Mouse (Mus musculus) E14TG2a.4 (cell line): ENCODE measurements at regions not wholly inside any gene's neighbourhood (a gene's known extent, or its start where the extent isn't known, plus 50 kb on each side); places are given as distances from the start of the nearest gene placed in this dataset.

Experiments used
- H3K27me3 ChIP-seq: 2 replicates; pipeline ENCODE4 v1.6.1; 2014; ENCODE audit warnings: low read length, control low read depth; ENCODE audit not compliant: insufficient read depth
- H3K36me3 ChIP-seq: 2 replicates; pipeline ENCODE4 v1.6.1; 2014; ENCODE audit warnings: low read length, control low read depth; ENCODE audit not compliant: insufficient read depth
- H3K4me1 ChIP-seq: replicated peaks from 2 replicates; pipeline ENCODE4 v1.6.1; 2014; ENCODE audit warnings: low read depth, low read length, control low read depth
- H3K4me3 ChIP-seq: replicated peaks from 2 replicates; pipeline ENCODE4 v1.5.1; 2014; ENCODE audit warnings: mild to moderate bottlenecking, low read length
- H3K9me3 ChIP-seq: 2 replicates; pipeline ENCODE4 v1.6.1; 2014; ENCODE audit warnings: low read length, control low read depth
- CTCF ChIP-seq: conservative IDR thresholded peaks from 2 replicates; pipeline ENCODE4 v1.5.1; 2014; ENCODE audit warnings: low read length
- NANOG ChIP-seq: IDR thresholded peaks from 2 replicates; pipeline ENCODE4 v1.6.1; 2014; ENCODE audit warnings: borderline replicate concordance, low read length, mixed read lengths
- POU5F1 ChIP-seq: IDR thresholded peaks from 2 replicates; pipeline ENCODE4 v1.6.1; 2014; ENCODE audit warnings: low read length, borderline replicate concordance

GRCm38 (mm10) chr13:97434167-97434566 is 193.3 kb downstream of the Enc1 start:
- TF ChIP-seq NANOG (no peak), CTCF (no peak), POU5F1 (no peak)
- H3K36me3 ChIP-seq, result no peaks in the 10 kb centered on the region
- peak overlapping the region; percentile 59 for H3K4me3 ChIP-seq
- no peaks in the 10 kb centered on the region for H3K9me3 ChIP-seq
- peaks cover 98% of the 10 kb centered on the region for H3K4me1 ChIP-seq
- no peaks in the 10 kb centered on the region for H3K27me3 ChIP-seq

GRCm38 (mm10) chr13:97432627-97433026 is 191.7 kb downstream of the Enc1 start:
- Histone ChIP-seq H3K27me3 (no peaks in the 10 kb centered on the region), H3K4me3 (peak overlapping the region; percentile 59), H3K36me3 (no peaks in the 10 kb centered on the region), H3K9me3 (no peaks in the 10 kb centered on the region), H3K4me1 (peaks cover 94% of the 10 kb centered on the region)
- TF ChIP-seq POU5F1 (no peak), CTCF (no peak), NANOG (peak; percentile 52; the same call in 1 of the 2 replicates)

GRCm38 (mm10) chr13:97430885-97431284 is 190.0 kb downstream of the Enc1 start:
- TF ChIP-seq NANOG (no peak), CTCF (no peak), POU5F1 (no peak)
- Histone ChIP-seq H3K9me3 (no peaks in the 10 kb centered on the region), H3K4me1 (peaks cover 76% of the 10 kb centered on the region), H3K4me3 (no peak overlapping the region), H3K27me3 (peaks cover 5% of the 10 kb centered on the region), H3K36me3 (no peaks in the 10 kb centered on the region)

- H3K36me3 ChIP-seq, result no peaks in the 10 kb centered on the region
- H3K9me3 ChIP-seq, result no peaks in the 10 kb centered on the region
Observed at GRCm38 (mm10) chr13:97428163-97428562, 187.3 kb downstream of the Enc1 start.

GRCm38 (mm10) chr13:97427537-97427936 is 186.6 kb downstream of the Enc1 start:
- Histone ChIP-seq H3K27me3 (peaks cover 8% of the 10 kb centered on the region), H3K9me3 (no peaks in the 10 kb centered on the region), H3K36me3 (no peaks in the 10 kb centered on the region), H3K4me1 (peaks cover 45% of the 10 kb centered on the region), H3K4me3 (no peak overlapping the region)
- TF ChIP-seq POU5F1 (no peak), NANOG (no peak), CTCF (no peak)

More at GRCm38 (mm10) chr13:97428163-97428562, 187.3 kb downstream of the Enc1 start:
- Histone ChIP-seq H3K4me3 (no peak overlapping the region), H3K27me3 (peaks cover 8% of the 10 kb centered on the region), H3K4me1 (peaks cover 52% of the 10 kb centered on the region)
- TF ChIP-seq NANOG (no peak), POU5F1 (no peak), CTCF (no peak)

- TF ChIP-seq CTCF (no peak), NANOG (no peak), POU5F1 (no peak)
- H3K9me3 ChIP-seq, result no peaks in the 10 kb centered on the region
- H3K4me1 ChIP-seq, result peaks cover 27% of the 10 kb centered on the region
- no peaks in the 10 kb centered on the region for H3K36me3 ChIP-seq
- H3K27me3 ChIP-seq, result peaks cover 21% of the 10 kb centered on the region
- H3K4me3 ChIP-seq, result no peak overlapping the region
Observed at GRCm38 (mm10) chr13:97425731-97426130, 184.8 kb downstream of the Enc1 start.

GRCm38 (mm10) chr13:97423911-97424310 is 183.0 kb downstream of the Enc1 start:
- Histone ChIP-seq H3K27me3 (peaks cover 21% of the 10 kb centered on the region), H3K4me3 (no peak overlapping the region), H3K36me3 (no peaks in the 10 kb centered on the region), H3K4me1 (peaks cover 9% of the 10 kb centered on the region), H3K9me3 (no peaks in the 10 kb centered on the region)
- no peak for TF ChIP-seq NANOG
- TF ChIP-seq CTCF, result no peak
- no peak for TF ChIP-seq POU5F1

GRCm38 (mm10) chr13:97423298-97423817 is 182.5 kb downstream of the Enc1 start:
- Histone ChIP-seq H3K4me1 (peaks cover 4% of the 10 kb centered on the region), H3K27me3 (peaks cover 25% of the 10 kb centered on the region), H3K4me3 (no peak overlapping the region), H3K9me3 (no peaks in the 10 kb centered on the region), H3K36me3 (no peaks in the 10 kb centered on the region)
- no peak for TF ChIP-seq POU5F1
- no peak for TF ChIP-seq CTCF
- no peak for TF ChIP-seq NANOG

GRCm38 (mm10) chr13:97422897-97423296 is 182.0 kb downstream of the Enc1 start:
- no peaks in the 10 kb centered on the region for H3K36me3 ChIP-seq
- H3K4me3 ChIP-seq, result no peak overlapping the region
- H3K4me1 ChIP-seq, result peaks cover 3% of the 10 kb centered on the region; the same call in 1 of the 2 replicates
- peaks cover 25% of the 10 kb centered on the region for H3K27me3 ChIP-seq
- TF ChIP-seq POU5F1 (no peak), CTCF (no peak), NANOG (no peak)
- H3K9me3 ChIP-seq, result no peaks in the 10 kb centered on the region
